Mouse (Mus musculus): ENCODE results near the gene Thada. TPM values are rescaled to one million over a fixed set of nuclear protein-coding genes. Genes with fewer than 3 reads are reported as not detected.

Gene Thada
- polyA plus RNA-seq, 1 experiment from 2014 or later: 1.3 TPM

- H3K27ac ChIP-seq (ENCODE audit: low read depth, low read length): no peak overlapping the region
- no peak overlapping the region for H3K4me2 ChIP-seq (replicated peaks; ENCODE audit: low read depth)
- 0 out of 2 replicates have a peak, but pooled peaks cover 7% of the 10 kb centered on the region for H3K4me1 ChIP-seq (replicated peaks; ENCODE audit: control insufficient read depth, insufficient read depth, low read length)
Measured at GRCm38 (mm10) chr17:84274999-84275398, 191.0 kb downstream of the Thada start.

GRCm38 (mm10) chr17:84274163-84274562 lies 191.8 kb downstream of the Thada start:
- 0 out of 2 replicates have a peak, but pooled peaks cover 7% of the 10 kb centered on the region for H3K4me1 ChIP-seq (replicated peaks; ENCODE audit: control insufficient read depth, insufficient read depth, low read length)
- H3K36me3 ChIP-seq (ENCODE audit: control insufficient read depth, insufficient read depth): no peaks in the 10 kb centered on the region
- TF ChIP-seq CTCF (IDR thresholded peaks at IDR 0.05; ENCODE audit: low read depth): no peak
- no peak for ATAC-seq
- no peak overlapping the region for H3K27ac ChIP-seq (ENCODE audit: low read depth, low read length)
- no peak overlapping the region for H3K4me3 ChIP-seq (ENCODE audit: low read depth, low read length)
- no peaks in the 10 kb centered on the region for H3K27me3 ChIP-seq (replicated peaks; ENCODE audit: control insufficient read depth, insufficient read depth, low read length)
- H3K9ac ChIP-seq (ENCODE audit: low read depth, low read length): no peak overlapping the region
- 69% methylated on average over 6 of the region's 6 CpGs for WGBS
- no peaks in the 10 kb centered on the region for H3K9me3 ChIP-seq (ENCODE audit: control insufficient read depth)
- no peak overlapping the region for H3K4me2 ChIP-seq (replicated peaks; ENCODE audit: low read depth)

More at GRCm38 (mm10) chr17:84274999-84275398, 191.0 kb downstream of the Thada start:
- no peaks in the 10 kb centered on the region for H3K36me3 ChIP-seq (ENCODE audit: control insufficient read depth, insufficient read depth)
- no peak overlapping the region for H3K9ac ChIP-seq (ENCODE audit: low read depth, low read length)
- ATAC-seq: no peak
- WGBS: 75% methylated on average over 3 of the region's 3 CpGs
- H3K4me3 ChIP-seq (ENCODE audit: low read depth, low read length): no peak overlapping the region
- no peaks in the 10 kb centered on the region for H3K9me3 ChIP-seq (ENCODE audit: control insufficient read depth)
- no peaks in the 10 kb centered on the region for H3K27me3 ChIP-seq (replicated peaks; ENCODE audit: control insufficient read depth, insufficient read depth, low read length)
- TF ChIP-seq CTCF (IDR thresholded peaks at IDR 0.05; ENCODE audit: low read depth): no peak

GRCm38 (mm10) chr17:84272557-84273261 lies 193.3 kb downstream of the Thada start:
- no peak for ATAC-seq
- Histone ChIP-seq H3K4me3 (ENCODE audit: low read depth, low read length) (no peak overlapping the region), H3K27me3 (replicated peaks; ENCODE audit: control insufficient read depth, insufficient read depth, low read length) (no peaks in the 10 kb centered on the region), H3K9me3 (ENCODE audit: control insufficient read depth) (no peaks in the 10 kb centered on the region), H3K9ac (ENCODE audit: low read depth, low read length) (no peak overlapping the region), H3K4me1 (replicated peaks; ENCODE audit: control insufficient read depth, insufficient read depth, low read length) (no peaks in the 10 kb centered on the region), H3K4me2 (replicated peaks; ENCODE audit: low read depth) (no peak overlapping the region), H3K36me3 (ENCODE audit: control insufficient read depth, insufficient read depth) (no peaks in the 10 kb centered on the region), H3K27ac (ENCODE audit: low read depth, low read length) (no peak overlapping the region)
- no peak for TF ChIP-seq CTCF (IDR thresholded peaks at IDR 0.05; ENCODE audit: low read depth)
- WGBS: 60% methylated on average over 5 of the region's 5 CpGs

GRCm38 (mm10) chr17:84271566-84272202 lies 194.3 kb downstream of the Thada start:
- Histone ChIP-seq H3K4me1 (replicated peaks; ENCODE audit: control insufficient read depth, insufficient read depth, low read length) (no peaks in the 10 kb centered on the region), H3K4me3 (ENCODE audit: low read depth, low read length) (no peak overlapping the region), H3K9ac (ENCODE audit: low read depth, low read length) (no peak overlapping the region), H3K4me2 (replicated peaks; ENCODE audit: low read depth) (no peak overlapping the region), H3K27me3 (replicated peaks; ENCODE audit: control insufficient read depth, insufficient read depth, low read length) (no peaks in the 10 kb centered on the region), H3K9me3 (ENCODE audit: control insufficient read depth) (no peaks in the 10 kb centered on the region), H3K27ac (ENCODE audit: low read depth, low read length) (no peak overlapping the region), H3K36me3 (ENCODE audit: control insufficient read depth, insufficient read depth) (no peaks in the 10 kb centered on the region)
- ATAC-seq: no peak
- WGBS: 83% methylated on average over 6 of the region's 6 CpGs
- TF ChIP-seq CTCF (IDR thresholded peaks at IDR 0.05; ENCODE audit: low read depth): no peak

GRCm38 (mm10) chr17:84269722-84270121 lies 196.3 kb downstream of the Thada start:
- no peak overlapping the region for H3K27ac ChIP-seq (ENCODE audit: low read depth, low read length)
- ATAC-seq: no peak
- no peak for TF ChIP-seq CTCF (IDR thresholded peaks at IDR 0.05; ENCODE audit: low read depth)
- H3K9me3 ChIP-seq (ENCODE audit: control insufficient read depth): no peaks in the 10 kb centered on the region
- no peaks in the 10 kb centered on the region for H3K27me3 ChIP-seq (replicated peaks; ENCODE audit: control insufficient read depth, insufficient read depth, low read length)
- H3K9ac ChIP-seq (ENCODE audit: low read depth, low read length): no peak overlapping the region
- H3K36me3 ChIP-seq (ENCODE audit: control insufficient read depth, insufficient read depth): no peaks in the 10 kb centered on the region
- H3K4me3 ChIP-seq (ENCODE audit: low read depth, low read length): no peak overlapping the region
- no peaks in the 10 kb centered on the region for H3K4me1 ChIP-seq (replicated peaks; ENCODE audit: control insufficient read depth, insufficient read depth, low read length)
- no peak overlapping the region for H3K4me2 ChIP-seq (replicated peaks; ENCODE audit: low read depth)
- 87% methylated on average over 5 of the region's 5 CpGs for WGBS

- 54% methylated on average over 3 of the region's 3 CpGs for WGBS
- Histone ChIP-seq H3K4me3 (ENCODE audit: low read depth, low read length) (no peak overlapping the region), H3K4me2 (replicated peaks; ENCODE audit: low read depth) (no peak overlapping the region), H3K9me3 (ENCODE audit: control insufficient read depth) (no peaks in the 10 kb centered on the region), H3K36me3 (ENCODE audit: control insufficient read depth, insufficient read depth) (no peaks in the 10 kb centered on the region), H3K27ac (ENCODE audit: low read depth, low read length) (no peak overlapping the region), H3K9ac (ENCODE audit: low read depth, low read length) (no peak overlapping the region), H3K27me3 (replicated peaks; ENCODE audit: control insufficient read depth, insufficient read depth, low read length) (no peaks in the 10 kb centered on the region), H3K4me1 (replicated peaks; ENCODE audit: control insufficient read depth, insufficient read depth, low read length) (no peaks in the 10 kb centered on the region)
- TF ChIP-seq CTCF (IDR thresholded peaks at IDR 0.05; ENCODE audit: low read depth): no peak
- no peak for ATAC-seq
Measured at GRCm38 (mm10) chr17:84268450-84268849, 197.6 kb downstream of the Thada start.
